Mouse (Mus musculus) forebrain, embryonic 15.5 days (tissue): Measurements from ENCODE around the gene Itpr1. TPM values are rescaled to one million over a fixed set of nuclear protein-coding genes. Genes with fewer than 3 reads are reported as not detected.

Experiments
- ATAC-seq: fragments of 200-750 bp; cut with Nextera tagmentation; replicated peaks from 2 replicates; pipeline ENCODE4 v1.8.0; 2017; ENCODE audit warnings: mild to moderate bottlenecking, moderate TSS enrichment, moderate library complexity
- H3K27ac ChIP-seq: fragments of 300-500 bp; sonication (generic); replicated peaks from 2 replicates; pipeline ENCODE4 v1.5.1; 2015; ENCODE audit warnings: mild to moderate bottlenecking, inconsistent platforms
- H3K27me3 ChIP-seq: fragments of 300-500 bp; sonication (generic); 2 replicates; pipeline ENCODE4 v1.6.1; 2015; ENCODE audit warnings: inconsistent platforms
- H3K36me3 ChIP-seq: fragments of 300-500 bp; sonication (generic); 2 replicates; pipeline ENCODE4 v1.6.1; 2015; ENCODE audit warnings: mild to moderate bottlenecking, inconsistent platforms
- H3K4me1 ChIP-seq: fragments of 300-500 bp; sonication (generic); 2 replicates; pipeline ENCODE4 v1.6.1; 2015; ENCODE audit warnings: inconsistent platforms
- H3K4me2 ChIP-seq: fragments of 300-500 bp; sonication (generic); replicated peaks from 2 replicates; pipeline ENCODE4 v1.6.1; 2015; ENCODE audit warnings: mild to moderate bottlenecking, inconsistent platforms
- H3K4me3 ChIP-seq: fragments of 300-500 bp; sonication (generic); 2 replicates; pipeline ENCODE4 v1.5.1; 2015; ENCODE audit warnings: mild to moderate bottlenecking, inconsistent platforms
- H3K9ac ChIP-seq: fragments of 300-500 bp; sonication (generic); replicated peaks from 2 replicates; pipeline ENCODE4 v1.6.1; 2015; ENCODE audit warnings: mild to moderate bottlenecking, inconsistent platforms
- H3K9me3 ChIP-seq: fragments of 300-500 bp; sonication (generic); 2 replicates; pipeline ENCODE4 v1.6.1; 2016; ENCODE audit warnings: inconsistent platforms
- WGBS: fragments of 180-500 bp; shearing (Covaris S2); methylation state at CpG from one replicate; pipeline ENCODE4 v1.1.7; 2015; ENCODE audit warnings: mixed read lengths; 5-methylcytosine and 5-hydroxymethylcytosine counted together
- polyA plus RNA-seq: library from polyadenylated mRNA; unstranded; fragments of >200 nt; fragmentation: Nextera tagmentation; extraction: Ambion mirVana; gene quantifications from 2 replicates; pipeline ENCODE4 v1.2.1, GENCODE M21; 2015

Gene Itpr1
- polyA plus RNA-seq, 1 experiment from 2014 or later: 12.6 TPM

DNA sequence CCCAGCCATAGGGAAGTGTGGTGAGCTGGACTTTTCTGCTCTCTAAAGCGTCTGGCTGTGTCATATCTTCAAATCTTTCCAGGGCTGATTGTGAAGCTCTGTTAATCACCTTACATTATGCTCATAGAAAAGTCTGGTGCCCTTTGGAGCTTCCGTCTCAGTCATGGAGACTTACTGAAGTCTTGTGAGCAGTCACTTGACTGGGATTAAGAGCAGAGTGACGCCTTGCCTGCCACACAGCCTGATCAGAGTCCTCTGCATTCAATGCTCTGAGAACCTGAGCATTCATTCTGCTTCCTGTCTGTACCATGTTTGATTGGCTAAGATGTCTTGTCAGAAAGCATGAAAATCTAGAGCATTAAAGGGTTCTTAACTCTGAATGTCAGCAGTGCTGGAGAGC is 314.7 kb downstream of the Itpr1 start:
- Histone ChIP-seq H3K4me2 (no peak overlapping the region), H3K4me3 (no peak overlapping the region), H3K27ac (no peak overlapping the region), H3K27me3 (no peaks in the 10 kb centered on the region), H3K4me1 (no peaks in the 10 kb centered on the region), H3K9ac (no peak overlapping the region), H3K9me3 (no peaks in the 10 kb centered on the region), H3K36me3 (no peaks in the 10 kb centered on the region)
- WGBS: 75% methylated on average over 3 of the region's 3 CpGs
- ATAC-seq: no peak

DNA sequence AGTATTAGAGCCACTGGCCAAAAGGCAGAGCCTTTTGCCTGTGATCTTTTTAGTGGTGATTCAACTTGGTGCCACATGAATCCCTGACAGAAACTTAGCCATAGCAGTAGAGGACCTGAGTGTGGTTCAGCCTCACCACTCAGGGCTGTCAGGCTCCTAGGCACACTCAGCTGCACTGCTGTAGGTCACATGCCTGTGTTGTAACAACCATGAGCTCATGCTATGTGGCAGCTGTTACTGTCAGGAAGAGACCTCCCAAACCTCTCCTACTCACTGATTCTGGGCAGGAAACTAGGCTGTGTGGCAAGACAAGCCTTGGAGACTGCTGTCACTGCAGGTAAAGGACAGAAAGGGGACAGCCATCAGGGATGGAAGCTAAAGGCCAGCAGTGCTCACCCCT is 315.1 kb downstream of the Itpr1 start:
- H3K9me3 ChIP-seq: no peaks in the 10 kb centered on the region
- ATAC-seq: no peak
- no peak overlapping the region for H3K4me2 ChIP-seq

DNA sequence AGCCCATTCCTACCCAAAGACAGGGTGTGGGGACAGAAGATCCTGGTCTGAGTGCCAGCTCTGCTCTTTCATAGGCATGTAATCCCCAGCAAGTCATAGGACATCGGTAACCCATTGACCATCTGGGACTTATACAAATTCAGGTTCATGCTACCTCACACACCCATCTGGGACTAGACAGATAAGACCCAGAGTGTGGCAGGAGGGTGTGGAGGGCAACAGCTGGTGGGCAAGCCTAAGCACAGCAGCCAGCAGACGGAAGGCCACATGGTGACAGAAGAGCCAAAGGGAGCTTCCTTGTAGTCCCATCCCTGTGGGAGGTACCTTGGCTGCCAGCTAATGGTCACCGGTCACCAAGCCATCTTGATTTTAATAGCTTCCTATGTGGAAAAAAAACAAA is 316.3 kb downstream of the Itpr1 start:
- no peak for ATAC-seq
- WGBS: 94% methylated on average over 3 of the region's 3 CpGs
- Histone ChIP-seq H3K9me3 (no peaks in the 10 kb centered on the region), H3K27me3 (no peaks in the 10 kb centered on the region), H3K4me2 (no peak overlapping the region), H3K9ac (no peak overlapping the region), H3K27ac (no peak overlapping the region), H3K4me3 (no peak overlapping the region), H3K36me3 (no peaks in the 10 kb centered on the region), H3K4me1 (no peaks in the 10 kb centered on the region)

More for the DNA sequence above, 315.1 kb downstream of the Itpr1 start:
- Histone ChIP-seq H3K36me3 (no peaks in the 10 kb centered on the region), H3K27ac (no peak overlapping the region), H3K27me3 (no peaks in the 10 kb centered on the region), H3K4me3 (no peak overlapping the region), H3K9ac (no peak overlapping the region), H3K4me1 (no peaks in the 10 kb centered on the region)

- 31% methylated on average over 6 of the region's 6 CpGs for WGBS
- no peaks in the 10 kb centered on the region for H3K27me3 ChIP-seq
- H3K27ac ChIP-seq: no peak overlapping the region
- no peak overlapping the region for H3K4me3 ChIP-seq
- H3K4me1 ChIP-seq: no peaks in the 10 kb centered on the region
- no peaks in the 10 kb centered on the region for H3K36me3 ChIP-seq
- ATAC-seq: 0 out of 2 replicates have a peak, but pooled peaks have one; percentile 46
- no peaks in the 10 kb centered on the region for H3K9me3 ChIP-seq
- no peak overlapping the region for H3K9ac ChIP-seq
- no peak overlapping the region for H3K4me2 ChIP-seq
Measured at GRCm38 (mm10) chr6:108530781-108531323, 318.0 kb downstream of the Itpr1 start.

- no peaks in the 10 kb centered on the region for H3K9me3 ChIP-seq
- H3K36me3 ChIP-seq: no peaks in the 10 kb centered on the region
- no peak overlapping the region for H3K4me3 ChIP-seq
- no peak overlapping the region for H3K9ac ChIP-seq
- H3K27ac ChIP-seq: no peak overlapping the region
- no peak overlapping the region for H3K4me2 ChIP-seq
- H3K27me3 ChIP-seq: no peaks in the 10 kb centered on the region
- ATAC-seq: no peak
- no peaks in the 10 kb centered on the region for H3K4me1 ChIP-seq
- 34% methylated on average over 12 of the region's 12 CpGs for WGBS
Measured at GRCm38 (mm10) chr6:108531324-108532311, 318.7 kb downstream of the Itpr1 start.

- 82% methylated on average over 10 of the region's 10 CpGs for WGBS
- no peaks in the 10 kb centered on the region for H3K36me3 ChIP-seq
- no peak overlapping the region for H3K4me2 ChIP-seq
- H3K9me3 ChIP-seq: no peaks in the 10 kb centered on the region
- no peak overlapping the region for H3K27ac ChIP-seq
- no peaks in the 10 kb centered on the region for H3K4me1 ChIP-seq
- no peaks in the 10 kb centered on the region for H3K27me3 ChIP-seq
- H3K4me3 ChIP-seq: no peak overlapping the region
- no peak overlapping the region for H3K9ac ChIP-seq
- no peak for ATAC-seq
Measured at GRCm38 (mm10) chr6:108532486-108533179, 319.7 kb downstream of the Itpr1 start.

DNA sequence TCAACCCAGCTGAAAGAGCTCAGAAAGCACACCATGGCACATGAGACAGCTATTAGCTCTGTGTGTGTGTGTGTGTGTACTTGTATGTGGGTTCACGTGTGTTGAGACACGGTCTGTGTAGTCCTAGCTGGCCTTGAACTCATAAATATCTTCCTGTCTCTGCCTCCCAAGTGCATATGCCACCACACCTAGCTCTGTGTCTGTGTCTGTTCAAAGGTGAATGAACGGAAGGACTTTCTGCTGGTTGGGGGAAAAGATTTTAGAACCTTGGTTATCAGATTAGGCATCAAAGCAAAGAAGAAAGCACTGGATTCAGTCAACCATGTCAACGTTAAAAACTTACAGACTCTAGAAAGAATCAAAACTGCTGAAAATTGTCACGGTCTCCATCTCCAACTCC is 321.2 kb downstream of the Itpr1 start:
- Histone ChIP-seq H3K36me3 (no peaks in the 10 kb centered on the region), H3K9ac (no peak overlapping the region), H3K4me2 (no peak overlapping the region), H3K27me3 (no peaks in the 10 kb centered on the region), H3K4me3 (no peak overlapping the region), H3K27ac (no peak overlapping the region), H3K4me1 (no peaks in the 10 kb centered on the region), H3K9me3 (no peaks in the 10 kb centered on the region)
- no peak for ATAC-seq
- WGBS: 92% methylated on average over 5 of the region's 5 CpGs

DNA sequence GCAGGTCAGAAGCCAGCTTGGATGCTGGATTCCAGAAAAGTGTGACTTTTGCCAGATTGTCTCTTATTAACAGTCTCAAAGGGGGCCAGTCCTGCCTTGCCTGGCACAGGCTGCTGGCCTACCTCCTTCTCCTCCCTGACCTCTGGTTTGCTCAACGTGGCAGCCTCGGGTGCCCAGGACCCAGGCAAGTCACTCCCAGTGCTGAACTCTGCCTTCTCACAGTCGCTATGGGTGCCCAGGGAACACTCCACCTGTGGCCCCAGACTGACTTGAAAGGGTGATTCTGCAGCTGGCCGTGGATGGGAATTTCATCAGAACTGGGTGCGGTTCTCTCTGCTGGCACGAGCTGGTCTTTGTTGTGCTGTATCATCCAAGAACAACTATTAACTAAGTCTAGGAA is 321.7 kb downstream of the Itpr1 start:
- Histone ChIP-seq H3K9ac (no peak overlapping the region), H3K4me2 (no peak overlapping the region), H3K9me3 (no peaks in the 10 kb centered on the region), H3K4me1 (no peaks in the 10 kb centered on the region), H3K36me3 (no peaks in the 10 kb centered on the region), H3K27ac (no peak overlapping the region), H3K27me3 (no peaks in the 10 kb centered on the region), H3K4me3 (no peak overlapping the region)
- 80% methylated on average over 6 of the region's 6 CpGs for WGBS
- ATAC-seq: no peak

DNA sequence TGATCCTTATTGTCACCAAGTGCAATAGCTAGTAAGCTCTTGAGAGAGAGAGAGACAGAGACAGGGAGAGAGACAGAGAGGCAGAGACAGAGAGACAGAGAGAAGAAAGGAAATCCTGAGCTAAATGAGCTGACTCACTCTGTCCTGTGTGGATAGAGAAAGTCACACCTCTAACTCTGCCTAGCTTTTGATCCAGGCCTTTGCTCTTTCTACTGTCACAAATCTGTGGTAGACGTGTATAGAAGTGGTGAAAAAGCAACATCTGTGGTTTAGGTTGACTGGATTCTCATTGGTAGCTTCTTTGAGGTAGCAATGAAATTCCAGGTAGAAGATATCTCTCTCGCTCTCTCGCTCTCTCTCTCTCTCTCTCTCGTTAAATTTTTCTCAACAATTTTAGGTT is 322.4 kb downstream of the Itpr1 start:
- Histone ChIP-seq H3K4me1 (no peaks in the 10 kb centered on the region), H3K9ac (no peak overlapping the region), H3K27ac (no peak overlapping the region), H3K9me3 (no peaks in the 10 kb centered on the region), H3K4me3 (no peak overlapping the region), H3K27me3 (no peaks in the 10 kb centered on the region), H3K36me3 (no peaks in the 10 kb centered on the region), H3K4me2 (no peak overlapping the region)
- WGBS: 90% methylated on average over 4 of the region's 4 CpGs
- no peak for ATAC-seq

- Histone ChIP-seq H3K9ac (no peak overlapping the region), H3K27ac (no peak overlapping the region), H3K27me3 (no peaks in the 10 kb centered on the region), H3K4me1 (no peaks in the 10 kb centered on the region), H3K36me3 (no peaks in the 10 kb centered on the region), H3K4me2 (no peak overlapping the region), H3K9me3 (no peaks in the 10 kb centered on the region), H3K4me3 (no peak overlapping the region)
- WGBS: 82% methylated on average over 8 of the region's 8 CpGs
- no peak for ATAC-seq
Measured at GRCm38 (mm10) chr6:108536546-108537317, 323.8 kb downstream of the Itpr1 start.

DNA sequence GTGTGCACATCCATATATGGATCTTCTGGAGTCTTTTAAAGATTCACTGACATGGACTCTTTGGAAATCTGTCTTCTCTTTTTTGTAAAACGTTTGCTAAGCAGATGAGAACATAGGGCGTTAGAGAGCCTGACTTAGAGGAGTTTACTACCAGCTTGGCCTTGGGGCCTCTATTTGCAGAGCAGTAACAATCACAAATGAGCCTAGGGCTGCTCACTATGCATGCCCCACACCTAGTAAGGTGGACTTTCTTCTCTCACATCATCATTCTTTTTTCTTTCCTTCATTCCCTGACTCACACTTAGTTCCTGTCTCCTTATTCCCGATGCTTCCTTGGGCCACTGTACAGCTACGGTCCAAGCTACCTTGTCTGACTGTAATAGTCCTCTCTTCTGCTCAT is 325.5 kb downstream of the Itpr1 start:
- no peak overlapping the region for H3K9ac ChIP-seq
- H3K27ac ChIP-seq: no peak overlapping the region
- 89% methylated on average over 4 of the region's 4 CpGs for WGBS
- H3K27me3 ChIP-seq: no peaks in the 10 kb centered on the region
- H3K9me3 ChIP-seq: no peaks in the 10 kb centered on the region
- H3K4me1 ChIP-seq: no peaks in the 10 kb centered on the region
- ATAC-seq: no peak
- no peak overlapping the region for H3K4me2 ChIP-seq
- no peaks in the 10 kb centered on the region for H3K36me3 ChIP-seq
- no peak overlapping the region for H3K4me3 ChIP-seq

- no peak overlapping the region for H3K9ac ChIP-seq
- H3K4me2 ChIP-seq: no peak overlapping the region
- no peaks in the 10 kb centered on the region for H3K9me3 ChIP-seq
- 91% methylated on average over 6 of the region's 6 CpGs for WGBS
- no peak for ATAC-seq
- no peaks in the 10 kb centered on the region for H3K4me1 ChIP-seq
- H3K27me3 ChIP-seq: no peaks in the 10 kb centered on the region
- H3K36me3 ChIP-seq: no peaks in the 10 kb centered on the region
- no peak overlapping the region for H3K4me3 ChIP-seq
- no peak overlapping the region for H3K27ac ChIP-seq
Measured at GRCm38 (mm10) chr6:108540441-108540840, 327.5 kb downstream of the Itpr1 start.
